Mouse (Mus musculus) right cerebral cortex, postnatal 10 days (tissue): Measurements from ENCODE around the gene Sez6.

ENCODE experiments used
- DNase-seq, 2 experiments: peaks; one replicate each; pipeline ENCODE4 v3.0.0; 2021; ENCODE audit warnings: low spot score in 2 of 2

Gene Sez6

GRCm38 (mm10) chr11:77930751-77931540 is at the start of gene Sez6:
Sez6 (plus strand) TSS chr11:77930800.
- peak; percentile 90 to 91 for DNase-seq

- DNase-seq = no peak
Observed at GRCm38 (mm10) chr11:77884524-77885245, 45.9 kb upstream of the Sez6 start.

DNA sequence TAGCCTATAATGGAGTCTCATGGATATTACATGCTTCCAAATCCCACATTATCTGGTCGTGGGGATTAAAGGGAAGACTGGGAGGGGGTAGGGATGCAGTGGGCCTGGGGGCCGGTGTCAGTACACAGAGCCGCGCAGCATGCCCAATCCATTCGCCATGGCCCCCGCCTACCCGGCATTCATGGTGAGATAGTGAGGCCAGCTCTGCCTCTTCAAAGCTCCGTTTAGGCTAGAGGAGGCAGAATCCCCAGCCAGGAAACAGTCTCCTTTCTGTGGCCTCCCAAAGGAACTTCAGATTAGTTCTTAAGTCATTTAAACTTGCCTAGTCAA is 45.4 kb upstream of the Sez6 start:
- DNase-seq = no peak

DNA sequence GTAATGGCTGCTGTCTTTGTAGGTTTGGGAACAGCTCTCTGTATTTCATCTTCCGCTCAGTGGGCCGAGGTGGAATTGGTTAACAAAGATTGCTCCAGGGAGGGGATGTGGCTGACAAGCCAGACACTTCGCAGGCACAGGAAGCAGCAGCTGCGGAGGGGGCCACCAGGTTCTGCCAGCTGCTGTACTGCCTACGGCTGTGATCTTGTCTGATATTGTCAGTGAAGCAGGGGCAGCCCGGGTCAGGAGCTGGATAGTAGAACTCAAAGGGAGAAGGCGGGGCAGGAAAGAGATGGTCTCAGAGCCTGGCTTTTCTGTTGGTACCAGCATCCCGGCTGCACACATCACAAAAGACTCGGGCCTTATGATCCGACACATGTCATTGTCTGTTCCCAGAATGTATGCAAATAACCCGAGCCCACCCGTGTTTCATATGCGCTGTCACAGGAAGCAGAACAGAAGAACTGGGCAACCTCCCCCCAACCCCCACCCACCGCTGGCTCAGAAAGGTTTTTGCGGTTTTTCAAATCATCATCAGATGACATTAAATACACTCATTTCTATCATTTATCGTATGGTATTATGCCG is 43.1 kb upstream of the Sez6 start:
- peak; percentile 67 to 82 for DNase-seq

DNA sequence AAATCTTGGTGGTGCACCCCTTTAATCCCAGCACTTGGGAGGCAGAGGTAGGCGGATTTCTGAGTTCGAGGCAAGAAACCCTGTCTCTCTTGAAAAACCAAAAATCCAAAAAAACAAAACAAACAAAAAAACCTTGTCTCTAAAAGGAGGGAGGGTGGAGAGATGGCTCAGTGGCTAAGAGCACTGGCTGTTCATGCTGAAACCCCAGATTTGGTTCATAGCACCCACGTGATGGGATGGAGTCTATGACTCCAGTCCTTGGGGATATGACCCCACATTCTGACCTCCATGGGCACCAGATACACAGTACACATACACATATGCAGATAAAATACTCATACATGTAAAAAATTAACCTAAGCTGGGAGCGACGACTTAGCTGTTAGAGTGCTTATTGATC is 41.8 kb upstream of the Sez6 start:
- DNase-seq = no peak

DNA sequence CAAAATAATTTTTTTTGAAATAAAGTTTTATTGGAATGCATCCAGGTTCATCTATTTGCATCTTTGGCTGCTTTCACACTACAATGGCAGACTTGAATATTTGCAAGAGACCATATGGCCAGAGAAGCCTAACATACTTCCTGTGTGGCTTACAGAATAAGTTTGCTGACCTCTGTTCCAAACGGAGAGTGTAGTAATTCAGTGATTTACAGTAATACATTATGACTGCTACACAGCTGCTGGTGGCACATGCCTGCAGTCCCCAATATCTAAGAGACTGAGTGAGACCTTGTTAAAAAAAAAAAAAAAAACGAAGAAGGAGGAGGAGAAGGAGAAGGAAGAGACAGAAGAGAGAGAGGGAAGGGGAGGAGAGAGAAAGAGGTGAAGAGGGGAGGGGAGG is 41.1 kb upstream of the Sez6 start:
- no peak for DNase-seq

- DNase-seq = no peak
Observed at GRCm38 (mm10) chr11:77890648-77891258, 39.8 kb upstream of the Sez6 start.

GRCm38 (mm10) chr11:77892883-77893282 is 37.7 kb upstream of the Sez6 start:
- no peak for DNase-seq

GRCm38 (mm10) chr11:77893283-77893682 is 37.3 kb upstream of the Sez6 start:
- DNase-seq = no peak

DNA sequence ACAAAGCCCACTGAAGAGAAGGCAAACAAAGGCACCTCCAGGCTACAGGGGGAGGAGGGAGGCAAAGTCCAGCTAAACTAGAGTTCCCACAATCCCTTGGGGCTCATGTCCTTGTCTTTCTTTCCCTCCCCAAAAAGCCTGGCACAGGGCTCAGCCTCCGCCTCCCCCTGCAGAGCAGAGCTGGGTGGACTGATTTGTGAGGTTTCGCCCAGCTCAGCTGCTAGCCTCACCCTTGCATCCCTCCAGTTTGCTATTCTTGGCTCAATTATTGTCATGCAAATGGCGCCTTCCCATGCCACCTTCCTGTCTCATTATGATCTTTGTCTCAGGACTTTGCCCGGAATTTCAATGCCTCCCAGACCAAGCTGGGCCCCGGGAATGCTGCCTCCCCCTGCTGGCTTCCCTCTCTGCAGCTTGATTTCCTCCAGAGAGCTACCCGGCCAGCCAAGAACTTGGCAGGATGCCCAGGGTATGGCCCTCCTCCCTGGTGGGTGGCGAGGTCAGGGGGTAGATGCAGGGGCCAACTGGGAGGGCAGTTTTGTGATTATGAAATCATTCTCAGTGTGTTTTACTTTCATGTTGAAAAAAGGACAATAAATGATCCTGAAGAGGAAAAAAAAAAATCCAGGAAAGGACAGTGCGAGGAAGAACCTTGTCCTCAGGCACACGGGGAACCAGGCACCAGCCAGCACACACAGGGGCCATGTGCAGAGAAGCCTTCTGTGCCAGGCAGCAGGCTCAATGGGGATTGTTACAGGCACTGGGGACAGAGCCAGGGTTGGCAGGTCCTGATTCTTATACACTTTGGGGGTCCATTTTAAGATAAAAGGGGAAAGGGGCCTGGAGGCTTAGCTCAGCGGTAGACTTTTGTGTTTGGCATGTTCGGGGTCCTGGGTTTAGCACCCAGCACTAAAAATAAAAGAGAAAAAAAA is 36.5 kb upstream of the Sez6 start, which contains the start of gene Pipox:
TSS of gene Pipox (minus strand) at position 310 of the 932 bp plus-strand sequence.
- peak; percentile 92 for DNase-seq

DNA sequence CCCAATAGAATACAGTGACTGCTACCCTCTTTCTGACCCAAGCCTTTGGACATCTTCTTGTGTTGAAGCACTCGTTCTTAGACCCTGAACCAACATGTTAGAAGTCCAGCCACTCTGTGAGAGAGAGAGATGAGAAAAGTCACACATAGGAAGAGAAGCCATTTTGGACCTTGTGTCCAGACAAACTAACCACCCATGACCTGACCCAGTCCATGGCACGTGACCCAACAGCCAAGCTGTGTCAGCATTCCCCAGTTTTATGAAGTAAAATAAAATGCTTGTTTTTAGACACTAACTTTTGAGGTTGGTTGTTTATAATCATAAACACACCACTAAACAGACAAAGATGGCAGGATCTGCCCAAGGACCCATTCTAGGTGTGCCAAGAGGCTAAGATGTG is 35.6 kb upstream of the Sez6 start:
- DNase-seq = no peak

- DNase-seq = no peak
Observed at GRCm38 (mm10) chr11:77896011-77896410, 34.6 kb upstream of the Sez6 start.

GRCm38 (mm10) chr11:77896480-77896819 is 34.1 kb upstream of the Sez6 start:
- no peak for DNase-seq

GRCm38 (mm10) chr11:77896820-77897805 is 33.5 kb upstream of the Sez6 start:
- no peak for DNase-seq

DNA sequence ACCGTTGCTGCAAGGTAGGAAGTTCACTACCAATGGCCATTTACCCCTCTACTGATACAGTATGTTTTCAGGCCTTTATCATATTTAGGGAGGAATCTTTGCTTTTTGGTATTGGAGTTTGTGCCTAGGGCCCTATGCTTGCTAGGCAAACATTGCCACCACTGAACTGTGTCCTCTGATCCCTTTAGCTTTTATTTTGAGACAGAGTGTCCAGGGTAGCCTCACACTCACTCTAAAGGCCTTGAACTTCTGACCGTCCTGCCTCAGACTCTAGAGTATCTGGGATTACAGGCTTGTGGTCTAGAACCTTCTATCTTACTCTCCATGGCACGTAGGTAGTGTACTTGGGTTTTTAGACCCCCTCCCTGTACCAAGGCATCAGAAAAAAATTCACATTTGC is 30.4 kb upstream of the Sez6 start:
- DNase-seq = no peak

DNA sequence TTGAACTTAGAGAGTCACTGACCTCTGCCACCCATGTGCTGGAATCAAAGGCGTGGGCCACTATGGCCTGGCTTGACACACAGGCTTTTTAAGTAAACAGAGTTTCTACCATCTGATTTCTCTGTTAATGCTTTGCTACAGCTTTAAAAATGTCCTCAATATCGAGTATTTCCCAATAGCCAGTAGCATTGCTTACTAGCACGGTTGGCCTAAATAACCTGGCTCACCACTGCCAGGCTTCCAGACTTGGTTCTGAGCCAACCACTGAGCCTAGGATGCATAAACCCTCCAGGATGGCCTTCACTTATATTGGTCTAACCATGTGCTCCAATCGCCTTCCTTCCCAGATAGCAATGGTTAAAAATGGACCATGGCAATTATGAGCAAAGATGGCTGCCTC is 29.9 kb upstream of the Sez6 start:
- DNase-seq = no peak

- DNase-seq = no peak
Observed at GRCm38 (mm10) chr11:77901366-77901765, 29.2 kb upstream of the Sez6 start.

DNA sequence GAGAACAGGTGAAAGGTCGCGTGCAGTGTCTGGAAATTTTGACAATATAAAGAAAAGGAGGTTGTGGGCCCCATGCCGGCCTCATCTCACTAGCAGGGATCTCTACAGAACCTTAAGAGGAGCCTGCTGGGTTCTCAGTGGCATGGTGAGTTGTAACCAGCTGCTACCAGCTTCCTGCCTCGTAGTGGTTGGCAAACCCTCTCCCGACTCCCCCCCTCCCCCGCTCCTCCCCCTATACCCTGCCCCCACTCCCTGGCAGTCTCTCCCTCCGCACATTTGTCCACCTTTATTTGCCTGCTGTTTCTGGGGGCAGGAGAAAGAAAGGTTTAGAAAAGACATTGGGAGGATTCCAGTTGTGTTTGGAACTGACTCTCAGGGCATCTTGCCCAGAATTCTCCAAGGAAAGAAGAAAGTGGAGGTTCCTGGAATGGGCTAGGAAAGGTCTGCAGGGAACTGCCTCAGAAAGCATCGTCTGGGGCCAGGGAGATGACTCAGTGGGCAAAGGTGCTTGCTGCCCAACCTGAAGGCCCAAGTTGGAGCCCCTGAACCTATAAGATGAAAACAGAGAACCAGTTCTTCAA is 28.7 kb upstream of the Sez6 start:
- DNase-seq = no peak

DNA sequence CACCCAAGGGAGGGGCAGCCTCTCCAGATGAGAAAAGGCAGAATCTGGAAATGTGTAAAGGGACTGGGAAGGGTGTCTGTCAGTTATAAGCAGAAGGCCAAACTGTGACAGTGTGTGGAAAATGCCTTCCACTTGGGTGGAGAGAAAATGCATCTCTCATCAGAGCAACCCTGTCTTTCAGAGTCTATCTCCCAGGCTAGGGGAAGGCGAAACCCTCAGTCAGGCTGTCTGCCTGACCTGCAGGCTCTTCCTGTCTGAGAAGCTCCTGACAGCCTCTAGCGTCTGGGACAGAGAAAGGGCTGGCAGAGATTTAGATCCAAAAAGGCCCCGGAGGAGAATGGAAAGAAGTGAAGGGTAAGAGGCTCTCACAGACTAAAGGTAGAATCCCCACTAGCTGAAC is 26.8 kb upstream of the Sez6 start:
- no peak for DNase-seq

DNA sequence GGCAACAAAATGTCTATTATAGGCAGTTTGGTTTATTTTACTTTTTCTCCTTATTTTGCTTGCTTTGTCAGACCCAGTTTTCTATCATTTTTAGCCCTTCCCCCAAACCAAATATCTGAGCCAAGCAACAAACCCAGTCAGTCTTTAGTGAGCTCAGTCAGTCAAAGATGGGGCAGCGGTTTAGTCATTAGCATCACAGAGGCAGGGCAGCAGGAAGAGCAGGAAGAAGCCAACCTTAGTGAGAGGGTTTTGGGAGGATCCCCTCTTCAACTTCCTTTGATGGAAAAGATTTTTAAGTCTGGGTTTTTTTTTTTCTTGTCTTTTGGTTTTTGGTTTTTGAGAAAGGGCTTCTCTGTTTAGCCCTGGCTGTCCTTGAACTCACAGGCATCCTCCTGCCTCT is 25.9 kb upstream of the Sez6 start:
- DNase-seq = no peak
